Mouse (Mus musculus): ENCODE results near the gene Nrxn3.

Gene Nrxn3

DNA sequence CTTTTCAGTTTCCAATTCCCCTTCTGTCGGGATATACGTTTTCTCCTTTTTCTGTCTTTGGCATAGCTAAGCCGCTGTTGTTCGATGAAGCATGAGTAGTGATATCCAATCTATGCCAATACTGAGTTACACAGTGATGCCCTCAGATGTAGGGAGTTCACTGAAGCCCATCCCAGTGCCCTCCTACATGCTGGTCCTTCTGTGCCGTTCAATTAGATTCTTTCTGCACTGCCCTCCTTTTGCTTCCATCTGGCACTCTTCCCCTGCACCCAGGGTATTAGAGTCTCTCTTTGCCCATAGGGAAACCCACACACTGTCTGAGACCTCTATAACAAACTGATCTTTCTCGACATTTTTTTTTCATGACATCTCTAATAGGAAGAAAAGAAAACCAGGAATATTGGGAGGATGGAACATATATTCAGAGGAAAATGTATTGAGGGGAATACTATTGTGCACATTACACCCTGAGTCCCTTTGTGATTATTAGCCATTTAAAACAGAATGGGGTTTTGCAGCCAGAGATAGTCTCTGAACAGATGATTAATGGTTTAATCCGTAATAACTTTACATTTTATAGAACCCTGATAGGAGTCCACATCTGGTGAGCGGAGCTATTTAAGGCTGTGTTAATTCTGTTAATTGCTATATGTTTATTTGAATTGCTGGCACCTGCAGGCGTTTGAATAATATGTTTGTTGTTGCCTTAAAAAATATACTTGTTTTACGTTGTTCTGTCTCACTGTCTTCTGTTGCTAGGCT lies 476.3 kb downstream of the Nrxn3 start:
- DNase-seq: no peak

DNA sequence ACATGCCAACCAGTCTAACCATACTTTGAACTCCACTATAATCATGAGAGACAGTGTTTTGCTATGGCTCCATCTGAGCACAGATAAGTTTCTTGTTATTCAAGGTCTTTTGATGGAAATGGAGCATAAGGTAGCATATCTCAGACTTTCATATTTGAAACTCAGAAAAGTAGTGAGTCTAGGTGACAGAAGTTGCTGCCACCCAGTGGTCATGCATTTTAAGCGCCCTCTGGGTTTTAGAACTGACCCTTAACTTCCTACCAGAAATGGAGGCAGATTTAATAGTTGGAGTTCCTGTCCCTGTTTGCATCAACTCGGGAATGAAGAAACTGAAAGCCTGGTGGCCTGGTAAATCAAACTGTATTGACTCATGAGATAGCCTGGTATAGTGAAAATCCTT lies 488.9 kb downstream of the Nrxn3 start:
- peak; percentile 16 for DNase-seq

DNA sequence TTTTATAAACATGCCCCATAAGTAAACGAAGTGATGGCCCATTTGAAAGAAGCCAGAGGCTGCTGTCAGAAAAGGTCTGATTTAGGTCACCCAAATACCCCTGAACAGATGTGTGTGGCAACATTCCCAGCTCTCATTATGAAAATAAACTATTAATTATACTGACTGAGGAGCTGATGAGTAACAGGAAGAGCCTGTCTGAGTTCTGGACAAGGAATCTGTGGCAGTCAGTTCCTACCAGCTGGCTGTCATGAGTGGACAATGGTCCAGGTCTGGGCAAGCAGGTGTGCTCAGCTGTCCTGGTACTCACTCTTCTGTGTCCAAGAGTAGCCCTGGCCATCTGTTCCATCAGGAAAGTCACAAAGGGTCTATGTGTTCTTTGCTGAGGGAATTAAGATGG lies 517.1 kb downstream of the Nrxn3 start:
- DNase-seq: peak; percentile 3

DNA sequence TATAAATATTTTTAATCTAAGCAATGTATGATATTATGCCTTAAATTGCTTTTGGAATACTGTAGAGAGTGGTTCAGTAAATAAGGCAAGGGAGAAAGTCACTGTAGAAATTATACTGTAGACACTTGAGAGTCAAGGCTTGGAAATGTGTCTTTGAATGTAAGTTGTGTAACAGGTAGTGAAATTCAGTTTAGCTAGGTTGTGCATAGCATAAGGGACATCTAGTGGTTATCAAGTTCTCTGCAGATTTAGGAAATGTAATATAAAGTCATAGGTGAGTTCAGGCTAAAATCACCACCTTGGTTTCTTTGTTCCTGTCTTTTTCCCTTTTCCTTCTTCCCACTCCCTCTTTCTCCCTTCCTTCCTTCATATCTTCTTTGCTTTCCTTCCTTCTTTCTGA lies 518.9 kb downstream of the Nrxn3 start:
- DNase-seq: no peak

DNA sequence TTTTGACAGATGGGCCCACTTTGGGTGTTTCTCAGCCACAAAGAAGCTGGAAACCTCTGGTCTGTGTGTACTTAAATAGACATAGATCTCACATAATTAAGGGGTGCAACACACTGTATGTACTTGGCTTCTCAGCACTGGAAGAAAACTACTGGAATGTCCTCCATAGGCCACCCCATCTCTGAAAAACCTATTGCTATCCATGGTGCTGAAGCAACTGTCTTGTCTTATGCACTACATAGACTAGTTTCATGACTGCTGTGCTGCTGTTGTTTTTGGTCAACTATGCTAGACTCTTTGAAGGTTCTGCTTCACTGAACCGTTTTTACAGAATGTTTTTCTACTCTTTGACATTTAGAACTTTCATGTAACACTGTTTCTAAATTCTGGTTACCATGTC lies 519.8 kb downstream of the Nrxn3 start:
- DNase-seq: peak; percentile 5

DNA sequence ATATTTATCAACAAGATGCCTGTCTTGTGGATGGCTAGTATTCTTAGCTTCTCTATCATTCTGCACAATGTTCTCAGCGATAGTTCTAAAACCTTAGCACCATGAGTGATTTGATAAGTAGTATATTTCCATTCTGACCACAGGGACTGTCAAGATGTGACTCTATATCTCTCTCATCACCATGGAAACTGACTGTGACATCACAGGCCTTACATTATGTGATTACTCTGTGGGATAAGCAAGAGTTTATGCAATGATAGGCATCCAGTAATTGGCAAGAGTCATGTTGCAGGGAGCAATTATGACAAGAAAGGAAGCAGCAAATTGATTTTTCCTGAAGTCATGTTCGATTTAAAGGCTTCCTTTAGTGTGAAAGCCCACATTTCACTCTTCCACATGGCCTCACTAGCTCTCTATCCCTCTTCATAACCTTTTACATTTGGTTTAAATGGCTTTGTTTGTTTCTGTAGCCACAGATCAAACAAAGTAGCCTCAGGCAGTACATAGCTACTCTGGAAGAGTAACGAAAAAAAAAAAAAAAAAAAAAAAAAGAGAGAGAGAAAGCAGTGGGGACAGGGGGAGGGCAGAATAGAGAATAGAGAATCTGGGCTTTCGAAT lies 532.7 kb downstream of the Nrxn3 start:
- DNase-seq: no peak

DNA sequence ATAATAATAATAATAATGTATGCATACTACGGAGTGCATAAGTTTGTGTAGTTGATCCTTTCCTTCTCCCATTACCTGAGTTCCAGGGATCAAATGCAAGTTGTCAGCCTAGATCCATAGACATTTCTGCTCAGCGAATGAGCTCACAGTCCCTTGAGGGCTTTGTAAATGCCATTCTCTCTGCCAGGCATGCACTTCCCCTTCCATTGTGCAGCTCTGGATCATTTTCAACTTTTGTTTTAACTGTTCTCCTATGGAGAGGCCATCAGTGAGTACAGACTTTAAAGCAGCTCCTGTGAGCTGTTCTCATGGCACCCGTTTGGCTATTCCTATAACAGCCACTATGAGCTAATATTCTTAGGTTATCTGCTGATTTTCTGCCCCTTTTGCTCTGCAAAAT lies 536.2 kb downstream of the Nrxn3 start:
- DNase-seq: no peak

DNA sequence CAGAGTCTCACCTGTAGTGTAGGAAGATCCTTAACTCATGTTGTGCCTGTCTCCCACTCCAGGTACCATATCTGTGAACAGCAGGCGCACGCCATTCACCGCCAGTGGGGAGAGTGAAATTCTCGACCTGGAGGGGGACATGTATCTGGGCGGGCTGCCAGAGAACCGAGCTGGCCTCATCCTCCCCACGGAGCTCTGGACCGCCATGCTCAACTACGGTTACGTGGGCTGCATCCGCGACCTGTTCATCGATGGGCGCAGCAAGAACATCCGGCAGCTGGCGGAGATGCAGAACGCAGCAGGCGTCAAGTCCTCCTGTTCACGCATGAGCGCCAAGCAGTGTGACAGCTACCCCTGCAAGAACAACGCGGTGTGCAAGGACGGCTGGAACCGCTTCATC lies 537.4 kb downstream of the Nrxn3 start:
- DNase-seq: no peak

DNA sequence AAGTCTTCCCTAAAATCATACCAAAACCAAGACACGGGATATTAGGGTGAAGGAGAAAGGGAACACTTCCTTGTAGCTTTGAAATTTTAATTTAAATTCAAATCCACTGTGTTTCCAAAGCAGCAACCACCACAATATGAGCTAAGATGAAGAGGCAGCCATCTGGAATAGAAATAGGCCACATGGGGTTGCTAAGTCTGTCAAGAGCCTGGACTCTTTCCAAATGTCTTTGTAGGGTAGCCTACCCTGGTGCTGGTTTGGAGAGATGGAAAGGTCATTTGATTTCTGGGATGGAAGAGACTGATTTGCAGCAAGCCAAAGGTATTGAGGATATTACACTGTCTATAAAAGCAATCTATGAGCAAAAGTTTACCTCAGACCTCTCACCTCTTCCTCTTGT lies 539.6 kb downstream of the Nrxn3 start:
- DNase-seq: no peak

DNA sequence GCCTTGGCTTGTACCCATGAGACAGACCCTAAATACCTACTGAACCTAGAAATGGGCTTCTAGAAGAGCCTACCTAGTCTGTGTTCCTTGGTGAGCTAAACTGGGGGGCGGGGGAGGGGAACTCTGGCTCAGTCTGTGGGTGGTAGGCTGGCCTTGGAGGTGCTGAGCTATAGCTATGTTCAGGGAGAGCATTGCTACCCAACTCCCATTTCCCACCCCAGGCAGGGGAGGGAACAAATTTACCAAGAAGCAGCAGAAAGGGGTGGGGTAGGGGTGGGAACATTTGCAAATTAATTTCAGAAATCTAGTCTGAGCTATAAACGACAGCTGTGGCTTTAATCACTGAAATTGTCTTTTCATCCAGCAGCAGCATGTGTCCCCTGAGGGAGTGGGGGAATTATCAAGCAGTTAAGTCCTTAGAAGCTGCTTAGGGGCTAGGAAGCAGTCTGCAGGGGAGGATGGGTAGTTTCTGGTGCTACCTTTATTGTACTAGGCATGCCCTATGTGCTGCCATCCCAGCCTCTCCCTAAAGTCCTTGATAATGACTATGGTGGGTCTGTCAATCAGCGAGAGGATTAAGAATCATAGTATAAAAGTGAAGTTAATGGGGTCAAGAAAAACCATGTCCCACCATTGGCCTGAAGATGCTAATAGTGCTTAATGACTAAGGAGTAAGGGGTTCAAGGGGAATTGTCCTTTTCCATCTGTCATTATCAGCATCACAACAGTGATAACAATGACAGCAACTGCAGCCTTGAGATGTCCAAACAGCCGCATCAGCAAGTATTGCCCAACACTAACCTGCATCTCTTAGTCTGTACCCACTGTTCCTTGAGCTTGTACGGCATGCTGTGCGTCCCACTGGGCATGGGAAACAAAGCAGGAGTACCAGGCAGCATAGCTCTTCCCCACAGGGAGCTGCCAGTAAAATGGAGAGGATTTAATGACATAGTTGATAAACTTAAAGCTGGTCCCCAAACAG lies 560.0 kb downstream of the Nrxn3 start:
- DNase-seq: no peak

DNA sequence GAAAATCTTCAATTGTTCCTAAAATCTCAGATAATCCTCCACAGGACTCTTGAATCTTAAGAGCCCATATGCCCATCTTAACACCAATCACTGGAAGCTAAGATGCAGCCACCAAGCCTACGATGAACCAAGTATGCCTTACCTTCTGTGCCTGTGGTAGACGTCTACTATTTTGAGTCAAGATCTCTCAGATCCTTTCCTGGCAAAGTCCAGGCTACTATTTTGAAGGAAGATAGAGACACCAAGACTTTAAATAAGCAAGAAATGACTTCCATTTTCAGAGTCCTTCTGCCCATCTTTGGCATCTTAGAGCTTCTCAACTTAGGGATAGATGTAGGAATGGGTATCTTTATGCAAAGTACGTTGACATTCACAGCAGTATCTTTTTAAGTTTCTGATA lies 561.7 kb downstream of the Nrxn3 start:
- DNase-seq: no peak

DNA sequence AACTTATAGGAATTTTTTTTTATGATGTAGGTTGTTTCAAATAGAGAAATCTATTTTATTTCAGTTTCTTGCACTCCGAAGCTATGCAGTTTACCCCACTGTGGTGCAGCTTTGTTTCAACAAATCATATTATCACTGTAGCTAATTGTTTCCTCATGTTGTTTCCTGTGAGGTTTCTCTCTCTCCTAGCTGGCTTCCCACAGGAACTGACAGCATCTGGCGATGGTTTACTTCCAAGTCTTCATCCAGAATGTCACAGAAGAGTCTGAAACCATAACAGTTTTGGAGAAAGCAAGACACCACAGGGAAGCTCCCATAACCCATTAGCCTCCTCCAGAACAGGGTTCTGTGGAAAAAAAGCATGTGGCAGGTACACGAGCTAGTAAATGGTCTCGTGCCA lies 564.4 kb downstream of the Nrxn3 start:
- DNase-seq: no peak

DNA sequence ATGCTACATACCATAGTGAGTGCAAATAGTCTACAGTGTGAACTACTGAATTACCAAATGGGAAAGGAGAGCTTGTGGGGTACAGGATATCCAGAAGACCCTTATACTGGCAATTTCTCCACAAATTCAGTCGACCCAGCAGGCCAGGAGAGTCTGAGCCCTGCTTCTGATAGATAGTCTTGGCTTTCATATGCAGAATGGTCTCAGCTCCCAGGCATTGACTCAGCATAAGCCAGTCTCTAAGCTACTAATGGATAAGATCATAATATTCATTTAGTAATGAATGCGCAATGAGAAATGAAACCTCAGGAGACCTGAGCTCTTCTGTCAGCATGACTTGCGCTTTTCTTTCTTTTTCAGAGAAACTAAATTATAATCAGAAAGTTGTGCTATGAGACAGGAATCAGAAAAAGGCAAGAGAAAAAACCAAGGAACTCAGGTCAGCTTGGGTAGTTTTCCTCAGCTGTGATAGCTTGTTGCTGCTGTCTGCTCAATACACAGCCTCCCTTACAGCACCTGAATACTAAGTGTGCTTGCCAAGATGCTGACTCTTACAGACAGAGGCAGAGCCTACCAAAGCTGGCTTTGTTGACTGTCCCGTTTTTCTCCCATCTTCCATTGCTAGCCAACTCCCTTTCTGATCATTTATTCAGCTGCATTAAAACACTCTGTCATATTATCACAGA lies 567.1 kb downstream of the Nrxn3 start:
- no peak for DNase-seq

DNA sequence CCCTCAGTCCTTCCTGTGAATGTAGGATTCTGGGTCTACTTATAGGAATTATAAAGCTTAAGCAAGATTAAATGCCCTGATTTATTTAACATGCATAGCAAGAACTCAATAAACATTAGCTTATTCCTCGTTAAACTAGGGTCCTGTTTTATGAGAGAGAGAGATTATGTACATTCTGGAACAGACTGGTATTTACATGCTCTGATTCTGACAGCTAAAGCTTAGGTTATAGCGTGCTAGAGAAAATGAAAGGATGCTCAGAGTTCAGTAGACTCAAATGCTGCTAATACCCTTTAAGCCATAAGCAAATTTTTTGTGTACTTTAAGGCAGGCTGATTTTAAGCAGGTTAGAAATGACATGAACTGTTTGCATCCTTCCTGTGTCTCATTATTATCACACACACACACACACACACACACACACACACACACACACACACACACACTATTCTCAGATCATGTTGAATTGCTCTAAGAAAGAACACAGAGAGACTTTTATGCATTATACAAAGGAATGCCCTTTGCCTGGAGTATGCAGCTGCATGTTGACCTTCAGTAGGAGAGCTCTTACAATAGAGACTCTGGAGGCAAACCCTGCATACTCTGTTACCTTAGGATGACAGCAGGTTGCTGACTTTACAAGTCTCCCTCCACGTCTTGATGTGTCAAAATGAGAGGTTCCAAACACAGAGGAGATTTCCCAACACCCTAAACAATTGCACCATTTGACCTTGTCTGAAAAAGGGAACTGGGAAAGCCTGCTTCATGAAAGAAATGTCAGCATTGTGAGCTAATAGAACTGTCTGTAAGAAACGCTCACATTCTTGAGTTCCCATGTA lies 568.3 kb downstream of the Nrxn3 start:
- no peak for DNase-seq

DNA sequence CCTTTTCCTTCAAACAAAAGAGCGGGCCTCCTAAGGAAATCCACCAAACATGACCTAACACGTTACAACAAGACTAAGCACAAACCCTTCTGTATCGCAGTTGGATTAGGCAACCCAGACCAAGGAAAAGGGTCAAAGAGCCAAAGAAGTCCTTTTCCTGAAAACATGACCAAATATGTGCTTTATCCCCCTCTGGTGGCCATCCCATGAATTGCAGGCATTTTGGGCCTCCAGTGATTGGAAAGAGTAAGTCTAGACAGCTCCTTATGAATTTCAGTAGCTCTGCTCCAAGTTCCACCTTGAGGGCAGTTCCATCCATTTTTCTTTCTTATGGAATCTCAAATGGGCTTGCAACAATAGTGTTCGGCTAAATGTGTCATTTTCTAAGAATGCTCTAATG lies 579.3 kb downstream of the Nrxn3 start:
- DNase-seq: peak; percentile 73

DNA sequence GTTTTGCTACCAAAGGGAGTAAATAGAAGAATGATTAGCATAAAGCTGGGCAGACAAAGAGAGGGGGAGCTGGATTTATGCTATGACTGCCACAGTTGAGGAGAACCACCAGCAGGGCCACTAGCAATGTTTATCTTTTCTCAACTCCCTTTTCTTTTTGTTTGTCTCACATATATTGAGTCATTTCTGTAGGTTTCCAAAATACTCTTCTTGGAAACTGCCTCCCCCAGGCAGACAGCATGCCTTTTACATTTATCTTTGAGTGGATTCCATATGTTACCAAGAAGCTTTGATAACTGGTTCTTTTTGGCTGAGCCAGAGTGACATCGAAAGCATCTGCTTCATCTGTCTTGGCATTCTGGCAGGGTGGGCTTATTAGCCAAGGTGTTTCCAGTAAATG lies 587.5 kb downstream of the Nrxn3 start:
- DNase-seq: no peak

DNA sequence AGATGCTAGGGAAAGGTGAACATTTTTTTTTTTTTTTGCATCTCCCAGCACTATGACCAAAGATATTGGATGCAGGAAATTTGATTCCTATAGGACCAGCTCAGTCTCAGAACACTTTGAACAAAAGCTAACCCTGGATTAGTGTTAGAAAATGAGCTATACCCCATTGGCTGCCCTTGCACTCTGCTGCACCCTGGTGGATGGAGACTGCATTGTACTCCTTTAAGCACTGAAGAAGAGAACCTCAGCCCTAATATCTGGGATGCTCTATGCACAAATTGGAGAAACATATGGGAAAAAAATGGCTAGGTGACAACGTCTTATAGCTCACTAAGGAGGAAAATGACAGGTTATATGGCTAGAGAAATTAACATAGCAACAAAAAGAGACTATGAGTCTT lies 589.9 kb downstream of the Nrxn3 start:
- DNase-seq: peak; percentile 42

DNA sequence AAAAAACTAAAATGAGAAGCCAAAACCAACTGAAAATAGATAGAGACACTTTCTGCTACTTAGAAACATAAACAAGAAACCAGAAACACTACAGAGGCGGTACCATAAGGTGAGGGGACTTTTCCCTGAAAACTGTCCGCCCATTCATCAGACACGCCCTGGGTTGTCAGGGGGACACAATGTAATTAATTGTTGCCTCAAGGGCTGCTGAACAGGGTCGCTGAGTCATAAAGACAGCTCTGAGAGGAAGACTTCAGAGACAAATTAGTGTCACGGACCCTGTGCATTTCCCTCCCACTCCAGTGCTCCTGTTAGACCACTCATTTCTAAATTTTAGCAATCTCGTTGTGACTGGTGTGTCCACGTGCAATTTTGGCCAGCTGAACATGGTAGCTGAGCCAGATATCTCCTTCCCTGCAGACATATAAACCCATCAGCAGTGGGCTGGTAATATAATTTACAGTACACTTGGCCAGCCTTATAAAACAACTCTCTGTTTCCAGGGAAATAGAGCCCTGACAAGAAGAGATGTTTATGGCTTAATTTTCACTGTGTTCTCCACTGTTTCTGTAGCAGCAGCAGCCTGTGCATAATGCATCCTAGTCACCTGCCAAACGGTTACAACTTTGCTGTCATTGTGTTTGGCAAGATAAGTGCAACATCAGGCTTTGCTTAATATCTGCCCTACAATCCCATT lies 603.3 kb downstream of the Nrxn3 start:
- DNase-seq: no peak

DNA sequence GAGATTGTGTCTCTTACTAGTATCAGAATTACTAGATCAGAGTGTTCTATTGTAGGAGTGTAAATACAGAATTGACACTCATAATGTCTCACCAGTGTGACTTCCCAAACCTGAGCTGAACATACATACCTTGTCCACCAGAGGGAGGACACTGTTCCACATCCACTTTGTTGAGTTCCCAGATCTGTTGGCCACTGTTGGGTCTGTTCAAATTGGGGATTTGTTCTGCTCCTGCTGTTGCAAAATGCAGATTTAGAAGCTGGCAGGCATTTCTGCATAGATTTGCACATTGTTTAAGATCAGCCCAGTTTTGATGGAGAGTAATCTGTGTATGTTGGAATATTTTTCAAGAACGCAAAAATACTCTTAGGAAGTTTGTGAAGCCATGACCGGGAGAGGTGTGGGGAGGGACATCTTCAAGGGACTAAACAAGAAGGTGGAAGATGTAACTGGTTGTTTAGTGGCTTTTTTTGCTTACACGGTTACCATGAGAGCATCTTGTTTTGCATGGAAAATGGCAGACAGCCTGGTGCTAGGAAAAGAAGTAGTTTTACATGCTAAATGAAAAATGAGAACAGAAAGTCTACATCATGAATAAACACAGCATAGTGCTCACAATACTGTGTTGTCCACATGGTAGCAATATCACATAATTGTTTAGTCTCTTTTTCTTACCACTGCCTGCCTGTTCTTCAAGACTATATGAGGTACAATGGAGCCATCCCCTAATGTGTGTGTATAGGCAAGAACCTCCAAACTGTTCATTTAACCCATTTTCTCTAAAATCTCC lies 609.0 kb downstream of the Nrxn3 start:
- DNase-seq: no peak

DNA sequence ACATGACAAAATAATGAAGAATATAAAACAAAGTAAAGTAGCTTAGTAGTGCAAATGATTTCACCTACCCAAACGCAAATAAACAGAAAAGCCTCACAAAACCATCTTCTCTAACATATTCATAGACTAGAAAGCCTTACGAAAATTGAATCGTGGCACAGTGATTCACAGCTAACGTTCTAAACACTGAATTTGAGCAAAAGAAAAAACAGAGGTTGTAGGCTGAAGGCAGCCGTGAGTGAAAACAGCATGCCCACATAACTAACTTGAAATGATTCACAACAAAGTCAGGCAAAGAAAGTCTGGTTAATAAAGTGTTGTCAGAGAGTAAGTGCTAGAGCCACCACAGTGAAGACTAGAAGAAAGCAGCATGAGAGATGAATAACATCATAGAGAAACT lies 610.8 kb downstream of the Nrxn3 start:
- no peak for DNase-seq

DNA sequence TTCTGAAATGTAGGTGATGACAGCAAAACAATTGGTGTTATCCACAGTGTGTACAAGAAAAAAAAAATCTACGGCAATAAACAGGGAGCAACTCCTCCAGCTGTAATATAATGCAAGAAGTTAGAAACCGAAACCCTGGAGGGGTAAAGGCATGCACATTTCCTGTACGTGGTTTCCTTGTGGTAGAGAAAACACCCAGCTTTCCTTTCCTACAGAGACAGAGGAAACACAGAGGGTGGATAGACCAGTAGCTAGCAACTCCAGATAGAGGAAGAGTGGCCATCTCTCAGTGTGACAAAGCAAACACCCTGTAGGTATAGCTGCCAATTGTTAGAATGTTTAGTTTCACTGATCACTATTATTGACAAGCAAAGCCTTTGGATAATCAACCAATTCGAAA lies 642.2 kb downstream of the Nrxn3 start:
- no peak for DNase-seq
